Mouse (Mus musculus): ENCODE measurements at regions not wholly inside any gene's neighbourhood (a gene's known extent, or its start where the extent isn't known, plus 50 kb on each side); places are given as distances from the start of the nearest gene placed in this dataset.

GRCm38 (mm10) chr1:191457103-191457502 lies 54.0 kb upstream of the Ppp2r5a start:
- H3K36me3 ChIP-seq (ENCODE audit: control insufficient read depth, insufficient read depth, low read length), result no peaks in the 10 kb centered on the region
- H3K27me3 ChIP-seq (ENCODE audit: control insufficient read depth, insufficient read depth, low read length), result no peaks in the 10 kb centered on the region
- WGBS, result 49% methylated on average over 4 of the region's 4 CpGs
- no peak for TF ChIP-seq CTCF (IDR thresholded peaks at IDR 0.05; ENCODE audit: extremely low read depth, insufficient read length, insufficient replicate concordance, low read depth, low read length)
- no peak for TF ChIP-seq POLR2A (IDR thresholded peaks at IDR 0.05; ENCODE audit: low read depth, low read length)
- H3K4me1 ChIP-seq (ENCODE audit: control insufficient read depth, insufficient read depth, insufficient read length, low read length), result no peaks in the 10 kb centered on the region; the same call in 1 of the 2 replicates
- H3K4me3 ChIP-seq (ENCODE audit: low read depth, low read length), result no peak overlapping the region
- no peak overlapping the region for H3K27ac ChIP-seq (ENCODE audit: insufficient read depth, low read depth, low read length)

- Histone ChIP-seq H3K4me3 (ENCODE audit: low read depth, low read length) (no peak overlapping the region), H3K4me1 (ENCODE audit: control insufficient read depth, insufficient read depth, insufficient read length, low read length) (no peaks in the 10 kb centered on the region; the same call in 1 of the 2 replicates), H3K27me3 (ENCODE audit: control insufficient read depth, insufficient read depth, low read length) (no peaks in the 10 kb centered on the region), H3K36me3 (ENCODE audit: control insufficient read depth, insufficient read depth, low read length) (no peaks in the 10 kb centered on the region), H3K27ac (ENCODE audit: insufficient read depth, low read depth, low read length) (no peak overlapping the region)
- TF ChIP-seq CTCF (IDR thresholded peaks at IDR 0.05; ENCODE audit: extremely low read depth, insufficient read length, insufficient replicate concordance, low read depth, low read length), result no peak
- TF ChIP-seq POLR2A (IDR thresholded peaks at IDR 0.05; ENCODE audit: low read depth, low read length), result no peak
- 68% methylated on average over 3 of the region's 3 CpGs for WGBS
Measured at GRCm38 (mm10) chr1:191454604-191455003, 51.5 kb upstream of the Ppp2r5a start.

- no peaks in the 10 kb centered on the region for H3K27me3 ChIP-seq (ENCODE audit: control insufficient read depth, insufficient read depth, low read length)
- no peak overlapping the region for H3K27ac ChIP-seq (ENCODE audit: insufficient read depth, low read depth, low read length)
- H3K4me3 ChIP-seq (ENCODE audit: low read depth, low read length), result no peak overlapping the region
- no peak for TF ChIP-seq CTCF (IDR thresholded peaks at IDR 0.05; ENCODE audit: extremely low read depth, insufficient read length, insufficient replicate concordance, low read depth, low read length)
- 37% methylated on average over 3 of the region's 3 CpGs for WGBS
- H3K4me1 ChIP-seq (ENCODE audit: control insufficient read depth, insufficient read depth, insufficient read length, low read length), result no peaks in the 10 kb centered on the region; the same call in 1 of the 2 replicates
- H3K36me3 ChIP-seq (ENCODE audit: control insufficient read depth, insufficient read depth, low read length), result no peaks in the 10 kb centered on the region
Measured at GRCm38 (mm10) chr1:191453589-191453988, 50.5 kb upstream of the Ppp2r5a start.

Data from small intestine, adult 2 months (tissue).